Mouse (Mus musculus) CH12.LX (cell line): ENCODE measurements around the gene Nrn1l. TPM values are rescaled to one million over a fixed set of nuclear protein-coding genes. Genes with fewer than 3 reads are reported as not detected.

Experiments used
- DNase-seq: peaks from one replicate; pipeline ENCODE4 v3.0.0-alpha.2; 2013; ENCODE audit errors: extremely low read depth
- H3K27ac ChIP-seq: 2 replicates; pipeline ENCODE4 v1.5.1; 2012; ENCODE audit warnings: low read depth, mild to moderate bottlenecking, control low read depth, moderate library complexity; ENCODE audit not compliant: insufficient read depth
- H3K27me3 ChIP-seq: replicated peaks from 2 replicates; pipeline ENCODE3; 2012; ENCODE audit warnings: inconsistent platforms
- H3K36me3 ChIP-seq, 2 experiments: replicated peaks in 1 of 2; 2 replicates each; pipeline versions ENCODE3 to v1.6.1; 2012; ENCODE audit warnings: inconsistent platforms in 1 of 2, low read length in 1 of 2, mild to moderate bottlenecking in 1 of 2, mixed read lengths in 1 of 2, moderate library complexity in 1 of 2; ENCODE audit not compliant: control insufficient read depth in 1 of 2, insufficient read depth in 1 of 2
- H3K4me1 ChIP-seq, 2 experiments: 2 replicates each; pipeline ENCODE4 v1.6.1; 2012; ENCODE audit warnings: inconsistent platforms in 1 of 2, moderate library complexity in 1 of 2; ENCODE audit not compliant: insufficient read depth in 2 of 2, control insufficient read depth in 1 of 2
- H3K4me2 ChIP-seq: 2 replicates; pipeline ENCODE4 v1.6.1; 2012; ENCODE audit warnings: low read depth, mild to moderate bottlenecking, control low read depth; ENCODE audit not compliant: poor library complexity, insufficient read depth, severe bottlenecking
- H3K4me3 ChIP-seq, 3 experiments: fragments of 150-350 bp in 1 of 3; sonication (generic) in 1 of 3; replicated peaks in 1 of 3; 2 replicates each; pipeline versions ENCODE3 to v1.5.1; 2011 to 2012; ENCODE audit warnings: low read depth in 2 of 3, low read length in 2 of 3, mild to moderate bottlenecking in 2 of 3, moderate library complexity in 2 of 3, control low read depth in 1 of 3, improper control_type of control experiment in 1 of 3, inconsistent platforms in 1 of 3, mixed read lengths in 1 of 3; ENCODE audit not compliant: poor library complexity in 1 of 3
- H3K79me2 ChIP-seq: replicated peaks from 2 replicates; pipeline ENCODE4 v1.6.1; 2012; ENCODE audit warnings: mild to moderate bottlenecking, moderate library complexity; ENCODE audit not compliant: control insufficient read depth, poor library complexity, insufficient read depth, severe bottlenecking; ENCODE audit errors: extremely low read depth
- H3K9ac ChIP-seq: 2 replicates; pipeline ENCODE4 v1.6.1; 2012; ENCODE audit warnings: low read depth, mild to moderate bottlenecking, control low read depth, moderate library complexity; ENCODE audit not compliant: insufficient read depth
- H3K9me3 ChIP-seq: replicated peaks from 2 replicates; pipeline ENCODE3; 2012; ENCODE audit warnings: low read length, inconsistent platforms, mixed read lengths
- BHLHE40 ChIP-seq: IDR thresholded peaks from 2 replicates; pipeline ENCODE4 v1.6.1; 2011; ENCODE audit warnings: mild to moderate bottlenecking, low read depth, low read length, improper control_type of control experiment
- CHD1 ChIP-seq: IDR thresholded peaks from 2 replicates; pipeline ENCODE4 v1.6.1; 2012; ENCODE audit warnings: low read depth, low read length, improper control_type of control experiment, inconsistent platforms
- CHD2 ChIP-seq: IDR thresholded peaks from 2 replicates; pipeline ENCODE4 v1.6.1; 2011; ENCODE audit warnings: low read length, improper control_type of control experiment
- CTCF ChIP-seq, 2 experiments: IDR thresholded peaks in 1 of 2; conservative IDR thresholded peaks in 1 of 2; 2 replicates each; pipeline ENCODE4 v1.5.1; 2011 to 2012; ENCODE audit warnings: low read depth in 2 of 2, low read length in 2 of 2, improper control_type of control experiment in 1 of 2, inconsistent platforms in 1 of 2, mild to moderate bottlenecking in 1 of 2, moderate library complexity in 1 of 2
- E2F4 ChIP-seq: IDR thresholded peaks from 2 replicates; pipeline ENCODE4 v1.6.1; 2011; ENCODE audit warnings: low read depth, low read length, improper control_type of control experiment; ENCODE audit not compliant: insufficient replicate concordance
- ELF1 ChIP-seq: IDR thresholded peaks from 2 replicates; pipeline ENCODE4 v1.6.1; 2014; ENCODE audit warnings: low read depth, mild to moderate bottlenecking, inconsistent platforms, low read length, improper control_type of control experiment
- EP300 ChIP-seq: IDR thresholded peaks from 2 replicates; pipeline ENCODE4 v1.6.1; 2011; ENCODE audit warnings: low read length, improper control_type of control experiment
- GABPA ChIP-seq: IDR thresholded peaks from 2 replicates; pipeline ENCODE4 v1.6.1; 2012; ENCODE audit warnings: low read depth, low read length, improper control_type of control experiment, inconsistent platforms; ENCODE audit not compliant: insufficient replicate concordance
- HCFC1 ChIP-seq: IDR thresholded peaks from 2 replicates; pipeline ENCODE4 v1.6.1; 2012; ENCODE audit warnings: low read depth, mild to moderate bottlenecking, inconsistent platforms, low read length, improper control_type of control experiment
- JUN ChIP-seq: IDR thresholded peaks from 2 replicates; pipeline ENCODE4 v1.6.1; 2011; ENCODE audit warnings: low read depth, mild to moderate bottlenecking, low read length, improper control_type of control experiment, moderate library complexity; ENCODE audit not compliant: insufficient read depth
- JUND ChIP-seq: conservative IDR thresholded peaks from 2 replicates; pipeline ENCODE4 v1.6.1; 2011; ENCODE audit warnings: low read depth, low read length, improper control_type of control experiment
- MAFK ChIP-seq: IDR thresholded peaks from 2 replicates; pipeline ENCODE4 v1.6.1; 2011; ENCODE audit warnings: low read length, improper control_type of control experiment; ENCODE audit not compliant: insufficient replicate concordance
- MAX ChIP-seq: IDR thresholded peaks from 2 replicates; pipeline ENCODE4 v1.6.1; 2011; ENCODE audit warnings: low read length, improper control_type of control experiment
- MAZ ChIP-seq: IDR thresholded peaks from 2 replicates; pipeline ENCODE4 v1.6.1; 2012; ENCODE audit warnings: low read depth, mild to moderate bottlenecking, inconsistent platforms, low read length, improper control_type of control experiment, moderate library complexity
- MEF2A ChIP-seq: IDR thresholded peaks from 2 replicates; pipeline ENCODE4 v1.6.1; 2014; ENCODE audit warnings: low read depth, mild to moderate bottlenecking, inconsistent platforms, low read length, improper control_type of control experiment, borderline replicate concordance
- MXI1 ChIP-seq: IDR thresholded peaks from 2 replicates; pipeline ENCODE4 v1.6.1; 2011; ENCODE audit warnings: mild to moderate bottlenecking, low read depth, low read length, improper control_type of control experiment
- MYC ChIP-seq: IDR thresholded peaks from 2 replicates; pipeline ENCODE4 v1.6.1; 2011; ENCODE audit warnings: low read depth, mild to moderate bottlenecking, improper control_type of control experiment, low read length
- NELFE ChIP-seq: IDR thresholded peaks from 2 replicates; pipeline ENCODE4 v1.6.1; 2011; ENCODE audit warnings: low read depth, low read length, improper control_type of control experiment
- NRF1 ChIP-seq: IDR thresholded peaks from 2 replicates; pipeline ENCODE4 v1.6.1; 2014; ENCODE audit warnings: low read depth, mild to moderate bottlenecking, inconsistent platforms, low read length, improper control_type of control experiment, moderate library complexity
- PAX5 ChIP-seq: IDR thresholded peaks from 2 replicates; pipeline ENCODE4 v1.6.1; 2012; ENCODE audit warnings: low read length, inconsistent platforms, mixed read lengths
- POLR2A ChIP-seq: IDR thresholded peaks from 2 replicates; pipeline ENCODE4 v1.6.1; 2011; ENCODE audit warnings: low read depth, mild to moderate bottlenecking, improper control_type of control experiment, low read length
- POLR2AphosphoS2 ChIP-seq: IDR thresholded peaks from 2 replicates; pipeline ENCODE4 v1.6.1; 2011; ENCODE audit warnings: low read depth, low read length, improper control_type of control experiment
- RAD21 ChIP-seq: IDR thresholded peaks from 2 replicates; pipeline ENCODE4 v1.6.1; 2011; ENCODE audit warnings: low read depth, mild to moderate bottlenecking, low read length, improper control_type of control experiment, moderate library complexity
- RCOR1 ChIP-seq: conservative IDR thresholded peaks from 2 replicates; pipeline ENCODE4 v1.6.1; 2012; ENCODE audit warnings: low read depth, mild to moderate bottlenecking, inconsistent platforms, low read length, improper control_type of control experiment
- SIN3A ChIP-seq: IDR thresholded peaks from 2 replicates; pipeline ENCODE4 v1.6.1; 2012; ENCODE audit warnings: low read length, improper control_type of control experiment, inconsistent platforms
- TBP ChIP-seq: conservative IDR thresholded peaks from 2 replicates; pipeline ENCODE4 v1.6.1; 2011; ENCODE audit warnings: low read depth, low read length, improper control_type of control experiment
- TCF12 ChIP-seq: IDR thresholded peaks from 2 replicates; pipeline ENCODE4 v1.6.1; 2014; ENCODE audit warnings: low read depth, mild to moderate bottlenecking, inconsistent platforms, low read length, improper control_type of control experiment
- USF2 ChIP-seq: conservative IDR thresholded peaks from 2 replicates; pipeline ENCODE4 v1.6.1; 2011; ENCODE audit warnings: low read depth, low read length, improper control_type of control experiment
- ZC3H11A ChIP-seq: IDR thresholded peaks from 2 replicates; pipeline ENCODE4 v1.6.1; 2012; ENCODE audit warnings: low read depth, mild to moderate bottlenecking, inconsistent platforms, low read length, improper control_type of control experiment
- ZKSCAN1 ChIP-seq: IDR thresholded peaks from 2 replicates; pipeline ENCODE4 v1.6.1; 2012; ENCODE audit warnings: low read depth, inconsistent platforms, low read length, improper control_type of control experiment, borderline replicate concordance
- ZMIZ1 ChIP-seq: IDR thresholded peaks from 2 replicates; pipeline ENCODE4 v1.6.1; 2012; ENCODE audit warnings: low read depth, mild to moderate bottlenecking, inconsistent platforms, low read length, improper control_type of control experiment
- dilution Hi-C: fragments of 300-500 bp; cut with MboI; formaldehyde crosslinking; loops from 2 replicates; pipeline ENCODE4 v1.14.3; 2020; ENCODE audit warnings: low sequenced_read_pairs; ENCODE audit not compliant: extremely low pct_unique_long_range_greater_than_20kb, extremely low pct_ligation_motif_present
- in situ Hi-C: fragments of 300-500 bp; cut with MboI; formaldehyde crosslinking; loops from 3 replicates; pipeline ENCODE4 v1.14.3; 2019; ENCODE audit warnings: low sequenced_read_pairs, low pct_ligation_motif_present, low pct_unique_long_range_greater_than_20kb, mixed read lengths
- polyA plus RNA-seq: library from polyadenylated mRNA; unstranded; fragments of >175 nt; gene quantifications from 2 replicates; pipeline ENCODE4 v1.2.1, GENCODE M21; 2012; ENCODE audit warnings: low read depth; ENCODE audit not compliant: insufficient read length
- total RNA-seq, 2 experiments: library from RNA; depleted of rRNA; stranded (reverse); fragments of 300-350 nt in 1 of 2; fragments of >200 nt in 1 of 2; gene quantifications; 2 replicates each; pipeline ENCODE4 v1.2.3; 2012 to 2014

Nrn1l gene
- total and polyA plus RNA-seq, 3 experiments: 0.38 TPM; not detected in 2

DNA sequence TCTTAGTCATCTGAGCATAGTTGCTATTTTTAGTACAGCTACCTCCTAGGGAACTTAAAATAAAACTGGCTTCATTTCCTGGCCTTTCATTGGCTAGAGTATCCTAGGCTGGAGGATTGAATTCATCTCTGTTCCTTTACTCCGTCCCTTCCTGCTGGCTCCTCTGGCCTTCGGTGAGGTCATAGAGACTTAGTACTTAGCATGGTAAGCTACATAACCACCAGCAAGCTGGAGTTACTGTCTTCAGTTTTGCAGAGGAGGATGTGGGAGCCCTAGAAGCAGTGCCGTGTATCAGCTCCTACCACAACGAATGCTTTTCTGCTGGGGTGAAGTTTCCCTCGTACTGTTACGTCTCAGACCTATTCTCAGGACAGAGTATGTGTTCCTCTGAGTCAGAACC, 19.1 kb upstream of the Nrn1l start:
- Histone ChIP-seq H3K27ac (peak overlapping the region; percentile 41), H3K9ac (no peak overlapping the region), H3K36me3 (peaks cover 56 to 91% of the 10 kb centered on the region in 2 experiments), H3K4me2 (no peak overlapping the region), H3K4me3 (no peak overlapping the region), H3K9me3 (no peaks in the 10 kb centered on the region), H3K27me3 (no peaks in the 10 kb centered on the region), H3K79me2 (peaks cover 55% of the 10 kb centered on the region), H3K4me1 (peaks cover 8 to 31% of the 10 kb centered on the region in 2 experiments; a peak in 3 of 4 replicates)
- in situ Hi-C loops: no loop called here
- DNase-seq: peak; percentile 27
- TF ChIP-seq CHD2 (no peak), MEF2A (no peak), TBP (no peak), MXI1 (no peak), JUN (no peak), POLR2A (no peak), CTCF (conservative IDR thresholded peaks at IDR 0.05 in 1 of 2, IDR thresholded peaks at IDR 0.05 in 1 of 2; ENCODE audit: low read depth in 2 of 2, low read length in 2 of 2) (no peak), BHLHE40 (no peak), NELFE (no peak), SIN3A (no peak), PAX5 (no peak), USF2 (no peak), MAX (no peak), ELF1 (no peak), ZC3H11A (no peak), NRF1 (no peak), CHD1 (no peak), HCFC1 (no peak), E2F4 (no peak), ZMIZ1 (no peak)
- dilution Hi-C loops: no loop called here

DNA sequence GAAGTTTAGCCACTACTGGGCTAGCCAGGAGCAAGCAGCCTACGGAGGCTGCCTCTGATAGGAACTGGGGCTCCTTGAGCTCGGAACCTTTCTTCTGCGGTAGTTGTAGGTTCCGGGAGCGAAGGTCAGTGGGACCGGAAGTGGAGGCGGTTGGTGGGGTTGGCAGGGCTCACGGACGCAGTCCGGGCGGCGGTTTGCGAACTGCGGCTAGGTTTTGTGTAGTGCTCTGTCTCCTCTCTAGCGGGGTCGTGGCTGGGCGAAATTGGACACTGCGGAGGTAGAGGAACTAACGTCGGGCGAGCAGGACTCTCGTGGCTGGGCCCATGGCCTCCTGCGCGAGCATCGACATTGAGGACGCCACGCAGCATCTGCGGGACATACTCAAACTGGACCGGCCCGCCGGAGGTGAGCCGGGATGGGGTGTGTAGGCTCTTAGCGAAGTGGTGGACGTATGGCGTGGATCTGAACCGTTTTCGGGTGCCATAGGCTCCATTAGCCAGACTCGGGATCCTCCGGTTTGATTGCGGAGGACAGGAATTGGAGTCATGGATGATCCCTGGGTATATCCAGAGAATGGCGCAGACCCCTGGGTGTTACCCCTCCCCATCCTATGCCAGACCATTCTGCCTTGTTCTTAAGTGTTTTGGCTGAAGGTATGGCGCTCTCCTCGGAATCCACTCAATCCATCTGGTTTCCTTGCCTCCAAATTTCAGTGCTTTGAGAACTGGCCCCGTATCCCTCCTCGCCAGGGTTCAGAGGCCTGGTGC, 12.4 kb upstream of the Nrn1l start, which contains the start of gene Edc4:
Edc4 (plus strand) TSS at position 128 of the 767 bp plus-strand sequence.
- peaks cover 31% of the 10 kb centered on the region for H3K79me2 ChIP-seq
- H3K4me1 ChIP-seq: peaks cover 3 to 19% of the 10 kb centered on the region in 2 experiments
- peak; percentile 86 for DNase-seq
- dilution Hi-C loops (no loop called here), in situ Hi-C loops (no loop called here)
- peak within 1 kb of the TSS; percentile 85 to 96 (median 93) for H3K4me3 ChIP-seq
- H3K27ac ChIP-seq: no peak within 1 kb of the TSS
- H3K9ac ChIP-seq: peak within 1 kb of the TSS; percentile 88
- peaks cover 41 to 71% of the 10 kb centered on the region in 2 experiments for H3K36me3 ChIP-seq
- no peaks in the 10 kb centered on the region for H3K9me3 ChIP-seq
- H3K27me3 ChIP-seq: no peaks in the 10 kb centered on the region
- H3K4me2 ChIP-seq: peak within 1 kb of the TSS; percentile 78
- TF ChIP-seq ZC3H11A (no peak), CHD2 (peak; percentile 46; the same call in 1 of the 2 replicates), MYC (no peak), MXI1 (peak; percentile 70), CTCF (conservative IDR thresholded peaks at IDR 0.05 in 1 of 2, IDR thresholded peaks at IDR 0.05 in 1 of 2; ENCODE audit: low read depth in 2 of 2, low read length in 2 of 2) (no peak), GABPA (no peak; the same call in 1 of the 2 replicates), SIN3A (peak; percentile 92), NELFE (peak; percentile 89), USF2 (no peak), MEF2A (peak; percentile 77), RCOR1 (no peak), POLR2AphosphoS2 (peak; percentile 98), RAD21 (no peak), JUND (no peak), ZKSCAN1 (no peak), MAZ (peak; percentile 71; the same call in 1 of the 2 replicates), E2F4 (no peak), TCF12 (peak; percentile 86), EP300 (no peak), MAFK (no peak), ELF1 (peak; percentile 83)
